Mouse (Mus musculus) cortical plate, adult 2 months (tissue): ENCODE measurements at regions not wholly inside any gene's neighbourhood (a gene's known extent, or its start where the extent isn't known, plus 50 kb on each side); places are given as distances from the start of the nearest gene placed in this dataset.

Source experiments
- CTCF ChIP-seq: fragments of 200-500 bp; IDR thresholded peaks from 2 replicates; pipeline ENCODE4 v1.5.1; 2011; ENCODE audit warnings: mild to moderate bottlenecking, control low read depth, low read length; ENCODE audit not compliant: insufficient read depth; ENCODE audit errors: extremely low read depth
- POLR2A ChIP-seq: fragments of 200-500 bp; IDR thresholded peaks from 2 replicates; pipeline ENCODE4 v1.6.1; 2011; ENCODE audit warnings: mild to moderate bottlenecking, low read length, control low read depth; ENCODE audit not compliant: insufficient read depth; ENCODE audit errors: extremely low read depth

- no peak for TF ChIP-seq CTCF
- no peak for TF ChIP-seq POLR2A
These were observed 131.2 kb downstream of the Dact1 start for GRCm38 (mm10) chr12:71440863-71441262.
